Mouse (Mus musculus) left cerebral cortex, postnatal 25 days (tissue): ENCODE measurements at regions not wholly inside any gene's neighbourhood (a gene's known extent, or its start where the extent isn't known, plus 50 kb on each side); places are given as distances from the start of the nearest gene placed in this dataset.
"Not testable (repeated sequence)": the region's sequence is repeated elsewhere in the genome, so short reads cannot be mapped to it uniquely, and the experiment has no call there.

Experiments used
- DNase-seq, 2 experiments: peaks; one replicate each; pipeline ENCODE4 v3.0.0; 2022; ENCODE audit warnings: low spot score in 2 of 2, mixed read lengths in 1 of 2
- intact Hi-C: fragments of 180-260 bp; cut with DNase I; formaldehyde crosslinking; loops from one replicate; pipeline ENCODE4 v1.15.1; 2025

GRCm38 (mm10) chr1:164744955-164745608, 51.4 kb upstream of the Dpt start:
- peak in 1 of 2 experiments; percentile 56 for DNase-seq
- intact Hi-C loops: no loop called here

GRCm38 (mm10) chr1:164744499-164744898, 51.9 kb upstream of the Dpt start:
- intact Hi-C loops: no loop called here
- DNase-seq: no peak

- DNase-seq, intact Hi-C loops: not testable (repeated sequence)
Observed at GRCm38 (mm10) chr1:164742897-164743296, 53.5 kb upstream of the Dpt start.

GRCm38 (mm10) chr1:164735646-164736045, 60.8 kb upstream of the Dpt start:
- no peak for DNase-seq
- intact Hi-C loops: no loop called here

- intact Hi-C loops: no loop called here
- no peak for DNase-seq
Observed at GRCm38 (mm10) chr1:164733741-164734140, 62.7 kb upstream of the Dpt start.

GRCm38 (mm10) chr1:164722054-164722453, 74.4 kb upstream of the Dpt start:
- peak; percentile 64 to 91 for DNase-seq
- intact Hi-C loops: no loop called here

- intact Hi-C loops: no loop called here
- DNase-seq: no peak
Observed at GRCm38 (mm10) chr1:164714905-164715304, 81.5 kb upstream of the Dpt start.

GRCm38 (mm10) chr1:164713798-164714551, 82.5 kb upstream of the Dpt start:
- intact Hi-C loops: no loop called here

GRCm38 (mm10) chr1:164712514-164712913, 83.9 kb upstream of the Dpt start:
- intact Hi-C loops: no loop called here
- DNase-seq: no peak

More at GRCm38 (mm10) chr1:164713798-164714551, 82.5 kb upstream of the Dpt start:
- no peak for DNase-seq

- DNase-seq: peak in 1 of 2 experiments; percentile 50
- intact Hi-C loops: no loop called here
Observed at GRCm38 (mm10) chr1:164704397-164705091, 91.9 kb upstream of the Dpt start.

- intact Hi-C loops: no loop called here
- no peak for DNase-seq
Observed at GRCm38 (mm10) chr1:164703560-164704131, 92.8 kb upstream of the Dpt start.

GRCm38 (mm10) chr1:164690055-164690454, 106.4 kb upstream of the Dpt start:
- no peak for DNase-seq
- intact Hi-C loops: no loop called here

GRCm38 (mm10) chr1:164689311-164689710, 107.1 kb upstream of the Dpt start:
- DNase-seq: peak; percentile 47 to 91
- intact Hi-C loops: loop anchor here (1.0 to 10.0 kb wide), 4 partner anchors 92 to 425 kb away; no protein-coding TSS in a partner anchor

- intact Hi-C loops: loop anchor here (1.0 to 10.0 kb wide), 6 partner anchors 97 to 430 kb away; no protein-coding TSS in a partner anchor
- peak in 1 of 2 experiments; percentile 71 for DNase-seq
Observed at GRCm38 (mm10) chr1:164684437-164684836, 112.0 kb upstream of the Dpt start.

GRCm38 (mm10) chr1:164683788-164684187, 112.7 kb upstream of the Dpt start:
- intact Hi-C loops: loop anchor here (1.0 to 10.0 kb wide), 7 partner anchors 97 to 431 kb away; no protein-coding TSS in a partner anchor
- peak; percentile 70 to 86 for DNase-seq

GRCm38 (mm10) chr1:164682867-164683599, 113.4 kb upstream of the Dpt start:
- DNase-seq: peak in 1 of 2 experiments; percentile 11
- intact Hi-C loops: loop anchor here (2.0 to 10.0 kb wide), 4 partner anchors 96 to 432 kb away; no protein-coding TSS in a partner anchor

- intact Hi-C loops: loop anchor here (2.0 to 10.0 kb wide), 4 partner anchors 96 to 432 kb away; no protein-coding TSS in a partner anchor
- DNase-seq: peak in 1 of 2 experiments; percentile 22
Observed at GRCm38 (mm10) chr1:164682426-164682825, 114.0 kb upstream of the Dpt start.

GRCm38 (mm10) chr1:164681582-164681981, 114.9 kb upstream of the Dpt start:
- peak; percentile 42 to 74 for DNase-seq
- intact Hi-C loops: loop anchor here (5.0 to 10.0 kb wide), 3 partner anchors 134 to 433 kb away; no protein-coding TSS in a partner anchor

GRCm38 (mm10) chr1:164678303-164678702, 118.1 kb upstream of the Dpt start:
- no peak for DNase-seq
- intact Hi-C loops: no loop called here
